Mouse (Mus musculus) intestine, postnatal 0 days (tissue): ENCODE data around the gene Tmem208. TPM values are rescaled to one million over a fixed set of nuclear protein-coding genes. Genes with fewer than 3 reads are reported as not detected.

Source experiments
- ATAC-seq: fragments of 200-750 bp; cut with Nextera tagmentation; 2 replicates; pipeline ENCODE4 v1.8.0; 2017; ENCODE audit warnings: mild to moderate bottlenecking, moderate TSS enrichment, moderate library complexity
- H3K27ac ChIP-seq: fragments of 300-500 bp; sonication (generic); 2 replicates; pipeline ENCODE4 v1.5.1; 2014; ENCODE audit warnings: mild to moderate bottlenecking, low read depth, low read length, moderate library complexity
- H3K27me3 ChIP-seq: fragments of 300-500 bp; sonication (generic); replicated peaks from 2 replicates; pipeline ENCODE4 v1.6.1; 2014; ENCODE audit warnings: low read length, mixed read lengths; ENCODE audit not compliant: control insufficient read depth, insufficient read depth
- H3K36me3 ChIP-seq: fragments of 300-500 bp; sonication (generic); 2 replicates; pipeline ENCODE4 v1.6.1; 2014; ENCODE audit warnings: mild to moderate bottlenecking, moderate library complexity; ENCODE audit not compliant: control insufficient read depth, insufficient read depth
- H3K4me1 ChIP-seq: fragments of 300-500 bp; sonication (generic); replicated peaks from 2 replicates; pipeline ENCODE4 v1.6.1; 2014; ENCODE audit warnings: antibody characterized with exemption, low read length, mixed read lengths; ENCODE audit not compliant: control insufficient read depth, insufficient read depth
- H3K4me2 ChIP-seq: fragments of 300-500 bp; sonication (generic); replicated peaks from 2 replicates; pipeline ENCODE4 v1.6.1; 2014; ENCODE audit warnings: low read depth, mild to moderate bottlenecking, moderate library complexity
- H3K4me3 ChIP-seq: fragments of 300-500 bp; sonication (generic); 2 replicates; pipeline ENCODE4 v1.5.1; 2014; ENCODE audit warnings: low read depth, low read length
- H3K9ac ChIP-seq: fragments of 300-500 bp; sonication (generic); 2 replicates; pipeline ENCODE4 v1.6.1; 2014; ENCODE audit warnings: mild to moderate bottlenecking, low read depth, low read length
- H3K9me3 ChIP-seq: fragments of 300-500 bp; sonication (generic); 2 replicates; pipeline ENCODE4 v1.6.1; 2016; ENCODE audit warnings: mixed run types; ENCODE audit not compliant: control insufficient read depth
- CTCF ChIP-seq: sonication (generic); IDR thresholded peaks from 2 replicates; pipeline ENCODE4 v1.5.1; 2016; ENCODE audit warnings: low read depth, mild to moderate bottlenecking, control low read depth, antibody characterized with exemption, moderate library complexity
- WGBS: fragments of 180-500 bp; shearing (Covaris S2); extraction: QIAGEN DNeasy Blood & Tissue Kit; methylation state at CpG from one replicate; pipeline ENCODE4 v1.1.7; 2014; 5-methylcytosine and 5-hydroxymethylcytosine counted together
- polyA plus RNA-seq: library from polyadenylated mRNA; unstranded; fragments of >200 nt; fragmentation: Nextera tagmentation; extraction: Ambion mirVana; gene quantifications from 2 replicates; pipeline ENCODE4 v1.2.1, GENCODE M21; 2015

Gene Tmem208
- polyA plus RNA-seq, 1 experiment from 2014 or later = 184 TPM

DNA sequence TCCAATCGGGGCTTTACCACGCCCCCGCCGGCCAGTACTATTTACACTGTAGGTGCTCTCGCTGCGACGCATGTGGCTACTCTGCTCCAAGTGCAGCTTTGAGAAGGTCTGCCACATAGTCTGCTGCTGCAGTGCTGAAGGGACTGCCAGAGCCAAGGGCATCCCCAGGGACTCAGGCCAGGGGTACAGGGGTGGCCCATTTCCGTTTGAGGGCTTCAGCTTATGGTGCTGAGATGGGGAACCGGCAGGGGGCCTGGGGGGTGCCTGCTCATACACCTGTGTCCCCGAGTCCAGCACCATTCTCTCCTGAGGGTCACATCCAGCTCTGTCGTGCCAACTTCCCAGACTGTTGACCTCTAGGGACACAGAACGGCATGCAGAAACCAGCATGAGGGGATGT lies 40.6 kb upstream of the Tmem208 start:
- peaks cover 9% of the 10 kb centered on the region for H3K27me3 ChIP-seq
- H3K9ac ChIP-seq = no peak overlapping the region
- 49% methylated on average over 12 of the region's 12 CpGs for WGBS
- no peak overlapping the region for H3K4me2 ChIP-seq
- TF ChIP-seq CTCF = no peak
- H3K27ac ChIP-seq = no peak overlapping the region
- peaks cover 11% of the 10 kb centered on the region; the same call in 1 of the 2 replicates for H3K4me1 ChIP-seq
- H3K36me3 ChIP-seq = no peaks in the 10 kb centered on the region
- no peak for ATAC-seq
- no peaks in the 10 kb centered on the region for H3K9me3 ChIP-seq
- no peak overlapping the region for H3K4me3 ChIP-seq

DNA sequence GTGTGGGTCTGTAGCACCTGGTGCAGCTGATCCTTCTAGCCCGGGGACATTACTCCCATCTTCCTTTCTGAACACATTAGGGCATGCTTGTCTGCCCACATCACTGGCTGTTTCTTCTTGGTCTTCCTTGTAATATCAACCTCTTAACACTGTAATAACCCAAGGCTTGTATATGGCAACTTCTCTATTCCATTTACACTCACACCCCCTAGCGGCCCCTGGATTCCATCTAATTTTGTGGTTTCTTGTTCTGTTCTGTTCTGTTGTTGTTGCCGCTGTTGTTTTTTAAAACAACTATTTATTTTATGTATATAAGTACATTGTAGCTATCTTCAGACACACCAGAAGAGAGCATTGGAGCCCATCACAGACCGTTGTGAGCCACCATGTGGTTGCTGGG lies 39.2 kb upstream of the Tmem208 start:
- H3K4me1 ChIP-seq = peaks cover 13% of the 10 kb centered on the region; the same call in 1 of the 2 replicates
- H3K27me3 ChIP-seq = peaks cover 12% of the 10 kb centered on the region
- H3K27ac ChIP-seq = no peak overlapping the region
- no peak for ATAC-seq
- H3K9ac ChIP-seq = no peak overlapping the region
- no peak overlapping the region for H3K4me3 ChIP-seq
- TF ChIP-seq CTCF = no peak
- H3K4me2 ChIP-seq = no peak overlapping the region
- H3K9me3 ChIP-seq = no peaks in the 10 kb centered on the region
- H3K36me3 ChIP-seq = no peaks in the 10 kb centered on the region
- 90% methylated on average over 4 of the region's 4 CpGs for WGBS

- peak; percentile 19; the same call in 1 of the 2 replicates for TF ChIP-seq CTCF
- 85% methylated on average over 5 of the region's 5 CpGs for WGBS
These were observed 37.9 kb upstream of the Tmem208 start for GRCm38 (mm10) chr8:105288231-105288630.

DNA sequence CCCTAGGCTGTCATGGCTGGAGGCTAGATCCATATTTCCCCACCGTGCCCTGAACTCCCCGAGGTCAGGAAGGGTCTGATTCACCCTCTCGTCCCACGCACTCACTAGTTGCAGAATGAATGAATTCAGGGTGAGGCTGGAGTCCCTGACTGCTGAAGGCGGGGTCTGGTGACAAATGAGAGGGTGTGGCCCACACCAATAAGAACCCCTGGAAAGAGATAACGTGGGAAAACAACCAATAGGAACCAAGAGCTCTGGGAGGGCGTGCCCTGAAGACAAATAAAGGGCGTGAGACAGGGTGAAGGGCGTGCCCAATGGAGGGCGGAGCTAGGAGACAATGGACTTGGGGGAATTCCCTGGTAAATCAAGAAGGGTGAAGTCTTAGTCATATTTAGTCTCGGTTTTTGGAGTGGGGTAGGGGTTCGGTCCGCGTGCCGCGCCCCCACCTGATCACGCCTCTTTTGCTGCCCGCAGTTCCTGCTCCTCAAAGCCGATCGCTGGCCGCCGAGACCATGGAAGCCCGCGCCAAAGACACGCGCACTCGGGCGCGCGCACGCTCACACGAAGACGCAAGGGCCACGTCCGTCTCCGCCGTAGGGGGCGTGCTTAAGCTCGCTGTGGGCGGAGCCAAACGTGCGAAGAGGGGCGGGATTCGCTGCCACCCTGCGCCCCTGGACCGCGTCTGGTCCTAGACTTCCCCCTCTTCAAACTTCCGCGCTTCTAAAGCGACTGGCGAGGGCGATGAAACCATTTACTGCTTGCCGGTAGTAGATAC lies 37.0 kb upstream of the Tmem208 start:
- no peaks in the 10 kb centered on the region for H3K9me3 ChIP-seq
- peaks cover 13% of the 10 kb centered on the region; the same call in 1 of the 2 replicates for H3K4me1 ChIP-seq
- peak overlapping the region; percentile 88 for H3K4me2 ChIP-seq
- H3K27ac ChIP-seq = peak overlapping the region; percentile 31; the same call in 1 of the 2 replicates
- H3K27me3 ChIP-seq = peaks cover 12% of the 10 kb centered on the region
- WGBS = under 1% methylated on average over 53 of the region's 53 CpGs
- no peaks in the 10 kb centered on the region for H3K36me3 ChIP-seq
- peak; percentile 95 for ATAC-seq
- TF ChIP-seq CTCF = peak; percentile 59
- peak overlapping the region; percentile 37; the same call in 1 of the 2 replicates for H3K9ac ChIP-seq
- H3K4me3 ChIP-seq = peak overlapping the region; percentile 64

More at GRCm38 (mm10) chr8:105288231-105288630, 37.9 kb upstream of the Tmem208 start:
- H3K4me2 ChIP-seq = no peak overlapping the region
- H3K9me3 ChIP-seq = no peaks in the 10 kb centered on the region
- peaks cover 12% of the 10 kb centered on the region for H3K27me3 ChIP-seq
- no peak for ATAC-seq
- peaks cover 13% of the 10 kb centered on the region; the same call in 1 of the 2 replicates for H3K4me1 ChIP-seq
- H3K9ac ChIP-seq = no peak overlapping the region
- no peak overlapping the region for H3K27ac ChIP-seq
- no peaks in the 10 kb centered on the region for H3K36me3 ChIP-seq
- H3K4me3 ChIP-seq = no peak overlapping the region

DNA sequence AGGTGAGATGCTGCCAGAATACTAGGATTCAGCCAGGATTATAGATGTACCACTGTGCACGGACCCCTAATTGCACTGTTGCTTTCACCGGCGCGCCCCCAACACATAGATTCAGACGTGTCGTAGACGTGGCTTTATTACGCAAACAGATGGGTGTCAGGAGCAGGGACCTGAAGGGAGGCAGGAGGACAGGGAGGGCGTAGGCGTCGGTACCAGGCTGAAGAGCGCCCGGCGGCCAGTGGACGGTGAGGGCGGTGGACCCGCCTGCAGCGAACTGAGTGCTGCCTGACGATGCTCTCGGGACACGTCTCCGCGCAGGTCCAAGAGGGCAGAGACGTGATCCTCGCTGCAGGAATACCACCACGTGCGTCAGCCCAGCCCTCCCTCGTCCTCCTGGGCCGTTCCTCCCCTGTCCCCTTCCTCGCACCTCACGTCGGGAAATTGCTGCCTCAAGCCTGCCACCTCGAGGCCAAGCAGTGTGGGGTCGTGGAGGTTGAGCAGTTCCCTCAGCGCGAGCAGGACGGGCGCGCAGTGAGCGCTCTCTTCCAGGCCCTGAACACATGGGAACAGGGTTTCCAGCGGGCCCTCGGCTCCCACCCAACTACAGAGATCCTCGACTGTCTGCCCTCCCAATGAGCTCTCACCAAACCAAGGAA lies 36.2 kb upstream of the Tmem208 start, which contains the start of gene 4931428F04Rik:
Gene 4931428F04Rik, minus strand, starts transcription at position 60 of the 656 bp plus-strand sequence.
- H3K27ac ChIP-seq = peak within 1 kb of the TSS; percentile 31; the same call in 1 of the 2 replicates
- H3K4me2 ChIP-seq = peak within 1 kb of the TSS; percentile 88
- WGBS = 3% methylated on average over 37 of the region's 43 CpGs
- peak within 1 kb of the TSS; percentile 37; the same call in 1 of the 2 replicates for H3K9ac ChIP-seq
- ATAC-seq = peak; percentile 5
- H3K36me3 ChIP-seq = no peaks in the 10 kb centered on the region
- peaks cover 12% of the 10 kb centered on the region for H3K27me3 ChIP-seq
- H3K9me3 ChIP-seq = no peaks in the 10 kb centered on the region
- peak; percentile 82 for TF ChIP-seq CTCF
- H3K4me1 ChIP-seq = peaks cover 13% of the 10 kb centered on the region; the same call in 1 of the 2 replicates
- H3K4me3 ChIP-seq = peak within 1 kb of the TSS; percentile 64
